Mouse (Mus musculus) G1E (cell line): ENCODE measurements around the gene Grhl3. TPM values are rescaled to one million over a fixed set of nuclear protein-coding genes. Genes with fewer than 3 reads are reported as not detected.

Experiments
- ATAC-seq: 2 replicates; pipeline ENCODE4 v1.8.0; 2016; ENCODE audit warnings: mild to moderate bottlenecking; ENCODE audit not compliant: insufficient number of reproducible peaks, poor library complexity, low FRiP score, severe bottlenecking; ENCODE audit errors: extremely low read depth
- DNase-seq: peaks from one replicate; pipeline ENCODE4 v3.0.0; 2012; ENCODE audit warnings: low spot score
- H3K27me3 ChIP-seq: 2 replicates; pipeline ENCODE4 v1.6.1; 2012; ENCODE audit warnings: mild to moderate bottlenecking, low read length, inconsistent platforms; ENCODE audit not compliant: insufficient read depth
- H3K36me3 ChIP-seq: replicated peaks from 2 replicates; pipeline ENCODE3; 2012; ENCODE audit warnings: mild to moderate bottlenecking, inconsistent platforms
- H3K4me1 ChIP-seq: 2 replicates; pipeline ENCODE4 v1.6.1; 2012; ENCODE audit warnings: low read depth, low read length, inconsistent platforms, mixed read lengths; ENCODE audit not compliant: insufficient read depth
- H3K4me3 ChIP-seq: 2 replicates; pipeline ENCODE4 v1.5.1; 2012; ENCODE audit warnings: low read depth, mild to moderate bottlenecking, inconsistent platforms, low read length, moderate library complexity, mixed read lengths
- H3K9me3 ChIP-seq: replicated peaks from 2 replicates; pipeline ENCODE4 v1.6.1; 2012; ENCODE audit warnings: inconsistent platforms
- CTCF ChIP-seq: IDR thresholded peaks from 2 replicates; pipeline ENCODE4 v1.5.1; 2012; ENCODE audit warnings: low read depth, low read length, inconsistent platforms, mixed read lengths
- GATA1 ChIP-seq: IDR thresholded peaks from 2 replicates; pipeline ENCODE4 v1.6.1; 2012; ENCODE audit warnings: borderline replicate concordance, low read length, inconsistent platforms, mixed read lengths
- GATA2 ChIP-seq: IDR thresholded peaks from 2 replicates; pipeline ENCODE4 v1.6.1; 2012; ENCODE audit warnings: low read depth, low read length, inconsistent platforms, borderline replicate concordance
- POLR2AphosphoS5 ChIP-seq: IDR thresholded peaks from 2 replicates; pipeline ENCODE4 v1.6.1; 2012; ENCODE audit warnings: low read depth, low read length, inconsistent platforms; ENCODE audit not compliant: insufficient replicate concordance
- TAL1 ChIP-seq: conservative IDR thresholded peaks from 2 replicates; pipeline ENCODE4 v1.6.1; 2012; ENCODE audit warnings: low read depth, low read length, inconsistent platforms, mixed read lengths
- polyA plus RNA-seq: library from polyadenylated mRNA; stranded (reverse); fragments of >175 nt; gene quantifications from 2 replicates; pipeline ENCODE4 v1.2.3, GENCODE M21; 2012
- total RNA-seq, 2 experiments: library from RNA; stranded (forward) in 1 of 2; stranded (reverse) in 1 of 2; fragments of 200-1000 nt in 1 of 2; fragments of >200 nt in 1 of 2; fragmentation: Nextera tagmentation in 1 of 2; gene quantifications; 2 replicates each; pipeline ENCODE4 v1.2.3; 2014 to 2017

The Grhl3 gene
- total and polyA plus RNA-seq, 3 experiments = not detected

- DNase-seq (no peak), ATAC-seq (no peak)
- H3K36me3 ChIP-seq = no peaks in the 10 kb centered on the region
- no peak overlapping the region for H3K4me3 ChIP-seq
- no peaks in the 10 kb centered on the region for H3K4me1 ChIP-seq
- TF ChIP-seq TAL1 = no peak
- no peak for TF ChIP-seq CTCF
- TF ChIP-seq GATA2 = no peak
- no peak for TF ChIP-seq POLR2AphosphoS5
- no peak for TF ChIP-seq GATA1
- no peaks in the 10 kb centered on the region for H3K9me3 ChIP-seq
- peaks cover 9% of the 10 kb centered on the region; the same call in 1 of the 2 replicates for H3K27me3 ChIP-seq
These were observed 58.5 kb downstream of the Grhl3 start for GRCm38 (mm10) chr4:135514925-135515324.

DNA sequence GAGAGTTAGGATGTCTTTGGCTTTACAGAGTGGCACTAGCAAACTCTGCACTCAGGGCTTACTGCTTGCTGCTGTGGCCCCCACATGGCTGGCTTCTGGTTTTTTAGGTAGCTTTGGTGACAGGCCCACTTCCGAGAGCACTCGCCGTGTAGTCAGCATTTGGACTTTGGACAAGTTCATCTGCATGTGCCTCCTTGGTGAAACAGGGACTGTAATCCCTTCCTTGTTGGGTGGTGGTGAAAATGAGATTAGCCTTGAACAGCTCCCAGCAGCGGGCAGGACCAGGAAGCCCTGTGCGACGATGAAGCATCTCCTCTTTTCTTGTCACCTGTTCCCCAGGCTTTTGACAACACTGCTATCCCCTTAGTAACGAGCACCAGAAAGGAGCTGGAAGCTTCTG, 59.6 kb downstream of the Grhl3 start:
- Histone ChIP-seq H3K4me1 (no peaks in the 10 kb centered on the region), H3K4me3 (no peak overlapping the region), H3K9me3 (no peaks in the 10 kb centered on the region), H3K27me3 (peaks cover 9% of the 10 kb centered on the region; the same call in 1 of the 2 replicates), H3K36me3 (no peaks in the 10 kb centered on the region)
- ATAC-seq = no peak
- TF ChIP-seq GATA1 (no peak), POLR2AphosphoS5 (no peak), GATA2 (no peak), TAL1 (no peak), CTCF (no peak)
- DNase-seq = no peak

DNA sequence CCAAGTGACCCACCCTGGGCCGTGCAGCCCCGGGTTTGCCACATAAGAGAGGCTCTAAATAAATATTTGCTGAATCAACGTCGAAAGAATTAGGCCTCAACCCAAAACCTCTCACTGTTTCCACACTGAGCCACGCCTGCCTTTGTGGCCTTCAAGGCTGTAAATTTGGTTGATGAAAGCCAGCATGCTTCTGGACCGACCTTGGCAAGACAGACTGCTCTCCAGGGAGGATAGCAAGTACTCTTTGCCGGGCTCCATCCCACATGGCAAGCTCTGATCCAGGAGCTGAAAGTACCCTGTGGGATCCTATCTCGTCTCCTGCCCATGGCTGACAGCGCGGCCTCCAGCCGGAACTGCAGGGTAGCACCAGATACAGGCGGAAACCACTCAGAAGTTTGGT, 63.9 kb downstream of the Grhl3 start:
- H3K9me3 ChIP-seq = no peaks in the 10 kb centered on the region
- H3K36me3 ChIP-seq = no peaks in the 10 kb centered on the region
- H3K4me1 ChIP-seq = peaks cover 3% of the 10 kb centered on the region; the same call in 1 of the 2 replicates
- peaks cover 9% of the 10 kb centered on the region; the same call in 1 of the 2 replicates for H3K27me3 ChIP-seq
- TF ChIP-seq POLR2AphosphoS5 = no peak
- TF ChIP-seq CTCF = no peak
- no peak for TF ChIP-seq TAL1
- TF ChIP-seq GATA2 = no peak
- TF ChIP-seq GATA1 = no peak
- DNase-seq (no peak), ATAC-seq (no peak)
- H3K4me3 ChIP-seq = no peak overlapping the region

DNA sequence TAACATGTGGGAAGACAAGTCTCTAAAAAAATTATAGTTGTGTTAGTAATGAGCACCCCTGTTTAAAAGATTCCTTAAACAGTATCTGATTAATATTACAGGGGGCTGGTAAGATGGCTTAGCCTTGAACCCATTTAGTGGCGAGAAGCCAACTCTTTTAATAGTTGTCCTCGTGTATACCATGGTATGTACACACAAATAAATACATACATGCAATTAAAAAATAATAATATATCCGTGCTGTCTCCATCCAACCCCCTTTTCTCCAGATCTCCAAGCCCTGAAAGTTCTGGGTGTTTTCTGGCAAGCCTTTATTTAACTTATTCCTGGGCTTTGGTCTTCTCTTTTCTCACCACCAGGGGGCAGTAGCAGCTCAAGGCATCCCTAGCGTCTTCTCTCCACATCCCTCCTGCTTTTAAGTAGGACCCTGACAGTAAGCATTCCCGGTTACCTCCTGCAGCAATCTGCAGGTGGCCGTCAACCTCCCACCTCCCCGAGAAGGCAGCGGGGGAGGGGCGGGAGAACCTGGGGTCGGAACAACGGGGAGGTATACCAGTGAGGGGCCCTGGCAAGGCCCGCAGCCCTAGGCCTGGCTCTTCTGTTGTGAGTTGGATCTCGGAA, 64.9 kb downstream of the Grhl3 start:
- DNase-seq (peak; percentile 26), ATAC-seq (no peak)
- no peak overlapping the region for H3K4me3 ChIP-seq
- peaks cover 3% of the 10 kb centered on the region; the same call in 1 of the 2 replicates for H3K4me1 ChIP-seq
- TF ChIP-seq GATA2 = no peak
- no peak for TF ChIP-seq POLR2AphosphoS5
- no peak for TF ChIP-seq GATA1
- TF ChIP-seq TAL1 = no peak
- TF ChIP-seq CTCF = peak; percentile 36
- no peaks in the 10 kb centered on the region for H3K36me3 ChIP-seq
- peaks cover 9% of the 10 kb centered on the region for H3K27me3 ChIP-seq
- no peaks in the 10 kb centered on the region for H3K9me3 ChIP-seq

GRCm38 (mm10) chr4:135507547-135508350, 65.7 kb downstream of the Grhl3 start:
- ATAC-seq = no peak
- DNase-seq = peak; percentile 13
- Histone ChIP-seq H3K36me3 (no peaks in the 10 kb centered on the region), H3K27me3 (peaks cover 13% of the 10 kb centered on the region), H3K9me3 (no peaks in the 10 kb centered on the region), H3K4me1 (peaks cover 3% of the 10 kb centered on the region; the same call in 1 of the 2 replicates), H3K4me3 (no peak overlapping the region)
- no peak for TF ChIP-seq POLR2AphosphoS5
- TF ChIP-seq GATA1 = no peak
- no peak for TF ChIP-seq TAL1
- TF ChIP-seq CTCF = no peak
- no peak for TF ChIP-seq GATA2

DNA sequence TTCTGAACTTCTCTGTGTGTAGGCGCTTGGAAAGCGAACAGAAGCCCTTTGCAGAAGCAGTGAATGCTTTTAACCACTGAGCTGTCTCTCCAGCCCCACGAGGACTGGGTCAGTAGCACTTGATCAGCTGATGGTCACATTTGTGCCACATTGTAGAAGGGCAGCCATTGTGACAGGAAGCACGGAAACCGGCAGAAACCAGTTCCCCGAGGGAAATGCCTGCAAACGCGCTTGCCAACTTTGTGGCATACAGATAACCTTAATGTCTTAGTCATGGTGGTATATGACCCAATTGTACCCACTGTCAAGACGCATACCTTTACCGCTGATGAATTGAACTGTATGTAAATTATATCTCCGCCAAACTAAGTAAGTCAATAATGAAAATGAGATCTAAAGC, 67.6 kb downstream of the Grhl3 start:
- peaks cover 3% of the 10 kb centered on the region; the same call in 1 of the 2 replicates for H3K4me1 ChIP-seq
- H3K27me3 ChIP-seq = peaks cover 6% of the 10 kb centered on the region
- ATAC-seq (no peak), DNase-seq (no peak)
- H3K36me3 ChIP-seq = no peaks in the 10 kb centered on the region
- H3K9me3 ChIP-seq = peaks cover 2% of the 10 kb centered on the region
- H3K4me3 ChIP-seq = no peak overlapping the region
- no peak for TF ChIP-seq CTCF
